Mouse (Mus musculus) urinary bladder, postnatal 0 days (tissue): ENCODE measurements around the gene A430005L14Rik. TPM values are rescaled to one million over a fixed set of nuclear protein-coding genes. Genes with fewer than 3 reads are reported as not detected.

Source experiments
- polyA plus RNA-seq: library from polyadenylated mRNA; unstranded; fragments of >200 nt; fragmentation: Nextera tagmentation; extraction: Ambion mirVana; gene quantifications from 2 replicates; pipeline ENCODE4 v1.2.1, GENCODE M21; 2015

The A430005L14Rik gene
- 55.1 and 56.6 TPM in 2 replicates for polyA plus RNA-seq

GRCm38 (mm10) chr4:153956569-153957405 lies at the start of gene A430005L14Rik:
A430005L14Rik (plus strand) TSS chr4:153957237.

GRCm38 (mm10) chr4:153974431-153975291 lies 17.6 kb downstream of the A430005L14Rik start, which contains the start of the genes Dffb and Cep104:
Dffb (minus strand) TSS chr4:153975126.
Cep104 (plus strand) TSS chr4:153975194.

Other genes with a start within 250 kb of the A430005L14Rik start
- 4.0 and 4.9 TPM in 2 replicates for gene Dffb, start 17.9 kb downstream of the A430005L14Rik start, polyA plus RNA-seq
- gene Cep104, start 18.0 kb downstream of the A430005L14Rik start, polyA plus RNA-seq: 8.3 and 9.0 TPM in 2 replicates
- gene Lrrc47, start 54.5 kb downstream of the A430005L14Rik start, polyA plus RNA-seq: 11.9 and 12.8 TPM in 2 replicates
- gene Smim1, start 69.0 kb downstream of the A430005L14Rik start, polyA plus RNA-seq: 42.8 and 45.0 TPM in 2 replicates
- gene Ccdc27, start 85.4 kb downstream of the A430005L14Rik start, polyA plus RNA-seq: not detected in 2 replicates
- 0.06 and 0.10 TPM in 2 replicates for gene Trp73, start 183.0 kb downstream of the A430005L14Rik start, polyA plus RNA-seq
- 13.8 and 16.3 TPM in 2 replicates for gene Wrap73, start 185.1 kb downstream of the A430005L14Rik start, polyA plus RNA-seq
- 177 and 180 TPM in 2 replicates for gene Tprgl, start 203.4 kb downstream of the A430005L14Rik start, polyA plus RNA-seq
- gene Megf6, start 213.5 kb downstream of the A430005L14Rik start, polyA plus RNA-seq: 11.5 and 15.4 TPM in 2 replicates